Mouse (Mus musculus): Measurements from ENCODE around the gene Ccdc12. TPM values are rescaled to one million over a fixed set of nuclear protein-coding genes. Genes with fewer than 3 reads are reported as not detected.

Gene Ccdc12
- polyA plus RNA-seq, 1 experiment from 2014 or later, result 147 TPM

GRCm38 (mm10) chr9:110638611-110639021 lies 17.7 kb upstream of the Ccdc12 start:
- ATAC-seq (ENCODE audit: insufficient number of reproducible peaks, low FRiP score, low TSS enrichment, low read depth) (no peak), DNase-seq (ENCODE audit: low spot score) (no peak)
- Histone ChIP-seq H3K9me3 (ENCODE audit: control insufficient read depth, low read length) (no peaks in the 10 kb centered on the region), H3K36me3 (ENCODE audit: control insufficient read depth, insufficient read depth, low read length) (no peaks in the 10 kb centered on the region; the same call in 1 of the 2 replicates), H3K27me3 (ENCODE audit: control insufficient read depth, insufficient read depth, low read length) (0 out of 2 replicates have a peak, but pooled peaks cover 2% of the 10 kb centered on the region), H3K4me1 (ENCODE audit: control insufficient read depth, insufficient read depth, low read length) (0 out of 2 replicates have a peak, but pooled peaks cover 2% of the 10 kb centered on the region), H3K4me3 (ENCODE audit: low read depth, low read length) (no peak overlapping the region), H3K27ac (replicated peaks; ENCODE audit: low read depth, low read length) (no peak overlapping the region), H3K4me2 (ENCODE audit: low read depth, severe bottlenecking) (no peak overlapping the region), H3K9ac (ENCODE audit: low read length) (no peak overlapping the region)
- 79% methylated on average over 10 of the region's 10 CpGs for WGBS

GRCm38 (mm10) chr9:110641006-110641405 lies 15.3 kb upstream of the Ccdc12 start:
- no peak overlapping the region for H3K4me2 ChIP-seq (ENCODE audit: low read depth, severe bottlenecking)

GRCm38 (mm10) chr9:110642812-110643524 lies 13.3 kb upstream of the Ccdc12 start:
- H3K9me3 ChIP-seq (ENCODE audit: control insufficient read depth, low read length), result no peaks in the 10 kb centered on the region
- ATAC-seq (ENCODE audit: insufficient number of reproducible peaks, low FRiP score, low TSS enrichment, low read depth) (no peak), DNase-seq (ENCODE audit: low spot score) (no peak)
- 43% methylated on average over 5 of the region's 5 CpGs for WGBS
- no peak overlapping the region for H3K4me3 ChIP-seq (ENCODE audit: low read depth, low read length)
- H3K4me1 ChIP-seq (ENCODE audit: control insufficient read depth, insufficient read depth, low read length), result no peaks in the 10 kb centered on the region
- no peak overlapping the region for H3K27ac ChIP-seq (replicated peaks; ENCODE audit: low read depth, low read length)
- H3K9ac ChIP-seq (ENCODE audit: low read length), result no peak overlapping the region
- H3K4me2 ChIP-seq (ENCODE audit: low read depth, severe bottlenecking), result no peak overlapping the region
- H3K36me3 ChIP-seq (ENCODE audit: control insufficient read depth, insufficient read depth, low read length), result no peaks in the 10 kb centered on the region; the same call in 1 of the 2 replicates
- H3K27me3 ChIP-seq (ENCODE audit: control insufficient read depth, insufficient read depth, low read length), result no peaks in the 10 kb centered on the region

More at GRCm38 (mm10) chr9:110641006-110641405, 15.3 kb upstream of the Ccdc12 start:
- DNase-seq (ENCODE audit: low spot score) (no peak), ATAC-seq (ENCODE audit: insufficient number of reproducible peaks, low FRiP score, low TSS enrichment, low read depth) (no peak)
- no peaks in the 10 kb centered on the region for H3K9me3 ChIP-seq (ENCODE audit: control insufficient read depth, low read length)
- 89% methylated on average over 5 of the region's 5 CpGs for WGBS
- H3K27ac ChIP-seq (replicated peaks; ENCODE audit: low read depth, low read length), result no peak overlapping the region
- H3K9ac ChIP-seq (ENCODE audit: low read length), result no peak overlapping the region
- no peaks in the 10 kb centered on the region; the same call in 1 of the 2 replicates for H3K36me3 ChIP-seq (ENCODE audit: control insufficient read depth, insufficient read depth, low read length)
- no peak overlapping the region for H3K4me3 ChIP-seq (ENCODE audit: low read depth, low read length)
- H3K4me1 ChIP-seq (ENCODE audit: control insufficient read depth, insufficient read depth, low read length), result no peaks in the 10 kb centered on the region
- no peaks in the 10 kb centered on the region for H3K27me3 ChIP-seq (ENCODE audit: control insufficient read depth, insufficient read depth, low read length)

- Histone ChIP-seq H3K4me2 (ENCODE audit: low read depth, severe bottlenecking) (no peak overlapping the region), H3K27me3 (ENCODE audit: control insufficient read depth, insufficient read depth, low read length) (no peaks in the 10 kb centered on the region), H3K4me3 (ENCODE audit: low read depth, low read length) (no peak overlapping the region), H3K4me1 (ENCODE audit: control insufficient read depth, insufficient read depth, low read length) (no peaks in the 10 kb centered on the region), H3K9me3 (ENCODE audit: control insufficient read depth, low read length) (no peaks in the 10 kb centered on the region), H3K9ac (ENCODE audit: low read length) (no peak overlapping the region), H3K36me3 (ENCODE audit: control insufficient read depth, insufficient read depth, low read length) (no peaks in the 10 kb centered on the region; the same call in 1 of the 2 replicates), H3K27ac (replicated peaks; ENCODE audit: low read depth, low read length) (no peak overlapping the region)
- WGBS, result 59% methylated on average over 9 of the region's 9 CpGs
- DNase-seq (ENCODE audit: low spot score) (no peak), ATAC-seq (ENCODE audit: insufficient number of reproducible peaks, low FRiP score, low TSS enrichment, low read depth) (no peak)
Observed at GRCm38 (mm10) chr9:110643787-110644186, 12.5 kb upstream of the Ccdc12 start.

GRCm38 (mm10) chr9:110644295-110644694 lies 12.0 kb upstream of the Ccdc12 start:
- H3K27me3 ChIP-seq (ENCODE audit: control insufficient read depth, insufficient read depth, low read length), result no peaks in the 10 kb centered on the region
- H3K27ac ChIP-seq (replicated peaks; ENCODE audit: low read depth, low read length), result no peak overlapping the region
- ATAC-seq (ENCODE audit: insufficient number of reproducible peaks, low FRiP score, low TSS enrichment, low read depth), result no peak
- H3K4me3 ChIP-seq (ENCODE audit: low read depth, low read length), result no peak overlapping the region
- no peak for DNase-seq (ENCODE audit: low spot score)
- no peaks in the 10 kb centered on the region; the same call in 1 of the 2 replicates for H3K36me3 ChIP-seq (ENCODE audit: control insufficient read depth, insufficient read depth, low read length)
- H3K4me2 ChIP-seq (ENCODE audit: low read depth, severe bottlenecking), result no peak overlapping the region
- H3K4me1 ChIP-seq (ENCODE audit: control insufficient read depth, insufficient read depth, low read length), result no peaks in the 10 kb centered on the region
- H3K9me3 ChIP-seq (ENCODE audit: control insufficient read depth, low read length), result no peaks in the 10 kb centered on the region
- 85% methylated on average over 10 of the region's 10 CpGs for WGBS
- H3K9ac ChIP-seq (ENCODE audit: low read length), result no peak overlapping the region

GRCm38 (mm10) chr9:110645219-110645618 lies 11.1 kb upstream of the Ccdc12 start:
- no peaks in the 10 kb centered on the region for H3K27me3 ChIP-seq (ENCODE audit: control insufficient read depth, insufficient read depth, low read length)

GRCm38 (mm10) chr9:110649775-110650174 lies 6.5 kb upstream of the Ccdc12 start:
- ATAC-seq (ENCODE audit: insufficient number of reproducible peaks, low FRiP score, low TSS enrichment, low read depth), result no peak
- no peak for DNase-seq (ENCODE audit: low spot score)

More at GRCm38 (mm10) chr9:110645219-110645618, 11.1 kb upstream of the Ccdc12 start:
- Histone ChIP-seq H3K9ac (ENCODE audit: low read length) (no peak overlapping the region), H3K36me3 (ENCODE audit: control insufficient read depth, insufficient read depth, low read length) (no peaks in the 10 kb centered on the region; the same call in 1 of the 2 replicates), H3K4me1 (ENCODE audit: control insufficient read depth, insufficient read depth, low read length) (no peaks in the 10 kb centered on the region), H3K4me3 (ENCODE audit: low read depth, low read length) (no peak overlapping the region), H3K27ac (replicated peaks; ENCODE audit: low read depth, low read length) (no peak overlapping the region), H3K4me2 (ENCODE audit: low read depth, severe bottlenecking) (no peak overlapping the region), H3K9me3 (ENCODE audit: control insufficient read depth, low read length) (no peaks in the 10 kb centered on the region)
- no peak for ATAC-seq (ENCODE audit: insufficient number of reproducible peaks, low FRiP score, low TSS enrichment, low read depth)
- 82% methylated on average over 9 of the region's 9 CpGs for WGBS
- no peak for DNase-seq (ENCODE audit: low spot score)

GRCm38 (mm10) chr9:110651931-110652722 lies 4.2 kb upstream of the Ccdc12 start:
- no peaks in the 10 kb centered on the region for H3K9me3 ChIP-seq (ENCODE audit: control insufficient read depth, low read length)
- H3K4me1 ChIP-seq (ENCODE audit: control insufficient read depth, insufficient read depth, low read length), result peaks cover 13% of the 10 kb centered on the region
- DNase-seq (ENCODE audit: low spot score) (no peak), ATAC-seq (ENCODE audit: insufficient number of reproducible peaks, low FRiP score, low TSS enrichment, low read depth) (no peak)
- H3K4me2 ChIP-seq (ENCODE audit: low read depth, severe bottlenecking), result no peak overlapping the region
- H3K4me3 ChIP-seq (ENCODE audit: low read depth, low read length), result no peak overlapping the region
- H3K36me3 ChIP-seq (ENCODE audit: control insufficient read depth, insufficient read depth, low read length), result no peaks in the 10 kb centered on the region
- H3K27me3 ChIP-seq (ENCODE audit: control insufficient read depth, insufficient read depth, low read length), result peaks cover 26% of the 10 kb centered on the region
- no peak overlapping the region for H3K9ac ChIP-seq (ENCODE audit: low read length)
- WGBS, result 28% methylated on average over 13 of the region's 13 CpGs
- H3K27ac ChIP-seq (replicated peaks; ENCODE audit: low read depth, low read length), result no peak overlapping the region

More at GRCm38 (mm10) chr9:110649775-110650174, 6.5 kb upstream of the Ccdc12 start:
- Histone ChIP-seq H3K27ac (replicated peaks; ENCODE audit: low read depth, low read length) (no peak overlapping the region), H3K4me1 (ENCODE audit: control insufficient read depth, insufficient read depth, low read length) (peaks cover 9% of the 10 kb centered on the region), H3K4me2 (ENCODE audit: low read depth, severe bottlenecking) (no peak overlapping the region), H3K36me3 (ENCODE audit: control insufficient read depth, insufficient read depth, low read length) (no peaks in the 10 kb centered on the region), H3K9ac (ENCODE audit: low read length) (no peak overlapping the region), H3K4me3 (ENCODE audit: low read depth, low read length) (no peak overlapping the region), H3K27me3 (ENCODE audit: control insufficient read depth, insufficient read depth, low read length) (peaks cover 26% of the 10 kb centered on the region), H3K9me3 (ENCODE audit: control insufficient read depth, low read length) (no peaks in the 10 kb centered on the region)
